Mouse (Mus musculus): ENCODE results near the gene Izumo2.

The Izumo2 gene

DNA sequence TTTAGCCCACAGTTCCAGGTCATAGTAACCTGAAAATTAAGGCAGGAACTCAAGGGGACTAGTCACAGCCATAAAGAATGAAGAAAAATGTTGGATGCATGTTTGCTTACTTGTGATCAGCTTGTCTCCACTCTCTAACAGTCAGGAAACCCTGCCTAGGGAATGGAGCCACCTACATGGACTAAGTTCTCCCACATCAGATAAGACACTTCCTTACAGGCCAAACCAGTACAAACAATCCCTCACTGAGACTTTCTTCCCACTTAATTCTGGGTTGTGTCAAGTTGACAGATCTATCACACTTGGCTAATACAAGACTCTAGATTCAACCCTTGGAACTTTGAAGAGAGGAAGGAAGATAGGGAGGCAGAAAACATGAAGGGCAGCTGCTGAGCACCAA, 51.8 kb downstream of the Izumo2 start:
- DNase-seq (ENCODE audit: low spot score in 2 of 2), result no peak

DNA sequence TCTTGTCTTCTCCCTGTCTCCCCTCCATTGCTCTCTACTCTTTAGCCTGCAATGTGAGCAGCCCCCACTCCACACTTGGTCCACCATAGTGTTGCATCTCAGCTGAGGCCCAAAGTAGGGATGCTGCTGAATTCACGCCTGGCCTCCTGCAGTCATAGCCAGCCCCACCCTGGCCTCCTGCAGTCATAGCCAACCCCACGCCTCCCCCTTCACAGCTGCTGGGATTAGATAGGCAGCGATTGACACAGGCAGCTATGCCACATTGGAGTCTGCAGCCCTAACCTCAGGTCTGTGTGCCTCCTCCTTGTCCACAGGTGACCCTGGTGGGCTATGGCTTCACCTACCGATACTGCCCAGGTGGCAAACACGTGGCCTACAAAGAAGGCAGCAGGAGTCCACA, 59.6 kb downstream of the Izumo2 start:
- peak; percentile 67 to 71 for DNase-seq (ENCODE audit: low spot score in 2 of 2)
